Mouse (Mus musculus) ES-Bruce4 (cell line): ENCODE results near the gene Phactr1. TPM values are rescaled to one million over a fixed set of nuclear protein-coding genes. Genes with fewer than 3 reads are reported as not detected.

Experiments
- H3K27ac ChIP-seq: 2 replicates; pipeline ENCODE4 v1.5.1; 2012; ENCODE audit warnings: low read length, inconsistent platforms; ENCODE audit not compliant: insufficient read depth
- H3K27me3 ChIP-seq: 2 replicates; pipeline ENCODE4 v1.6.1; 2012; ENCODE audit warnings: mild to moderate bottlenecking, low read length, inconsistent platforms; ENCODE audit not compliant: control insufficient read depth, poor library complexity, insufficient read depth, severe bottlenecking
- H3K36me3 ChIP-seq: 2 replicates; pipeline ENCODE4 v1.6.1; 2012; ENCODE audit warnings: inconsistent platforms, mild to moderate bottlenecking, low read length, moderate library complexity; ENCODE audit not compliant: control insufficient read depth, poor library complexity, insufficient read depth, severe bottlenecking
- H3K4me1 ChIP-seq: one replicate; pipeline ENCODE4 v1.8.1; 2011; ENCODE audit warnings: low read length; ENCODE audit not compliant: control insufficient read depth, insufficient read depth
- H3K4me3 ChIP-seq: 2 replicates; pipeline ENCODE4 v1.5.1; 2011; ENCODE audit warnings: low read depth, mild to moderate bottlenecking, low read length
- H3K9ac ChIP-seq: 2 replicates; pipeline ENCODE4 v1.6.1; 2012; ENCODE audit warnings: low read depth, mild to moderate bottlenecking, inconsistent platforms; ENCODE audit not compliant: poor library complexity, severe bottlenecking
- H3K9me3 ChIP-seq: replicated peaks from 2 replicates; pipeline ENCODE4 v1.6.1; 2012; ENCODE audit warnings: mild to moderate bottlenecking, low read length, inconsistent platforms; ENCODE audit not compliant: control insufficient read depth, poor library complexity, insufficient read depth, severe bottlenecking
- CTCF ChIP-seq: IDR thresholded peaks from one replicate; pipeline ENCODE4 v1.8.1; 2011; ENCODE audit warnings: low read depth, low read length
- EP300 ChIP-seq: IDR thresholded peaks from 2 replicates; pipeline ENCODE4 v1.6.1; 2011; ENCODE audit warnings: low read depth, low read length; ENCODE audit not compliant: insufficient read depth
- POLR2A ChIP-seq: IDR thresholded peaks from one replicate; pipeline ENCODE4 v1.8.1; 2011; ENCODE audit warnings: low read length; ENCODE audit not compliant: insufficient read depth
- polyA plus RNA-seq: library from polyadenylated mRNA; stranded (reverse); fragments of >200 nt; gene quantifications from 2 replicates; pipeline ENCODE4 v1.2.4, GENCODE M21; 2011; ENCODE audit warnings: low read depth; ENCODE audit not compliant: missing spikeins, insufficient read depth, insufficient read length

The Phactr1 gene
- polyA plus RNA-seq, 1 experiment: 0.96 TPM

- Histone ChIP-seq H3K27ac (no peak overlapping the region), H3K4me1 (no peaks in the 10 kb centered on the region), H3K4me3 (no peak overlapping the region), H3K9me3 (no peaks in the 10 kb centered on the region), H3K36me3 (no peaks in the 10 kb centered on the region), H3K27me3 (no peaks in the 10 kb centered on the region), H3K9ac (no peak overlapping the region)
- TF ChIP-seq CTCF (peak; percentile 69), POLR2A (no peak), EP300 (no peak)
Measured at GRCm38 (mm10) chr13:43173262-43173661, 492.8 kb downstream of the Phactr1 start.

DNA sequence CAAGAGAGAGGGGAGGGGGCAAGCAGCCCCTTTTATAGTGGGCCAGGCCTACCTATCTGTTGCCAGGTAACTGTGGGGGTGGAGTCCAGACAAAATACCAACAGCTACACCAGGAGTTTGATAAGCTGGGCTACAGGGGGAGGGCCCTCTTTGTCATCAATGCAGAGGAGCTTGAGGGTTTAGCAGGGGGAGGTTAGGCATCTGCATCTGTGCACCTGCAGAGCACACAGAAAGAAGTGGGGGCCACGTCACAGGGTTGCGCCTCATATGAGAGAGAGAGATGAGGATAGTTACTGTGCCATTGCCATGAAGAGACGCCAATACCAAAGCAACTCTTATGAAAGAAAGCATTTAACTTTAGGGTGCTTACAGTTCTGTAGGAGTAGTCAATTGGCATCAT lies 496.3 kb downstream of the Phactr1 start:
- Histone ChIP-seq H3K27ac (no peak overlapping the region), H3K27me3 (no peaks in the 10 kb centered on the region), H3K4me3 (no peak overlapping the region), H3K9ac (no peak overlapping the region), H3K4me1 (no peaks in the 10 kb centered on the region), H3K36me3 (no peaks in the 10 kb centered on the region), H3K9me3 (no peaks in the 10 kb centered on the region)
- no peak for TF ChIP-seq CTCF
- no peak for TF ChIP-seq EP300
- TF ChIP-seq POLR2A: no peak

DNA sequence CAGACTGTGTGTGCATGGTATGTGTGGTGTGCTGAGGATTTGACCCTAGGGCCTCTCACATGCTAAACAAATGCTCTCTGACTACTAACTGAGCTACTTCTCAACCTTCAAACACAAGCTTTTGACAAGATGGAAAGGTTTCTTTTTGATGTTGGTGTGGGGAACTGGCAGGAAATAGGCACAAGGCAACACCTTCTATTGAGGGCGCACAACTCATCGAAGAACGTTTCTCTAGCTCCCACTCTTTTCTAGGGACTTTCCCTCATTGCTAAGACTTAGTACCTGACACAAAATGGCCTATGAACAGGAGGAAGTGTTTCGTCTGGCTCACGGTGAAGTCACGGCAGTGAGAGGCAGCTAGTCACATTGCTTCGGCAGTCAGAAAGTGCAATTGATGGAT lies 496.9 kb downstream of the Phactr1 start:
- no peak overlapping the region for H3K9ac ChIP-seq
- TF ChIP-seq POLR2A: no peak
- TF ChIP-seq EP300: no peak
- no peak for TF ChIP-seq CTCF
- H3K27me3 ChIP-seq: no peaks in the 10 kb centered on the region
- H3K36me3 ChIP-seq: no peaks in the 10 kb centered on the region
- no peak overlapping the region for H3K4me3 ChIP-seq
- no peaks in the 10 kb centered on the region for H3K9me3 ChIP-seq
- no peaks in the 10 kb centered on the region for H3K4me1 ChIP-seq
- H3K27ac ChIP-seq: no peak overlapping the region

DNA sequence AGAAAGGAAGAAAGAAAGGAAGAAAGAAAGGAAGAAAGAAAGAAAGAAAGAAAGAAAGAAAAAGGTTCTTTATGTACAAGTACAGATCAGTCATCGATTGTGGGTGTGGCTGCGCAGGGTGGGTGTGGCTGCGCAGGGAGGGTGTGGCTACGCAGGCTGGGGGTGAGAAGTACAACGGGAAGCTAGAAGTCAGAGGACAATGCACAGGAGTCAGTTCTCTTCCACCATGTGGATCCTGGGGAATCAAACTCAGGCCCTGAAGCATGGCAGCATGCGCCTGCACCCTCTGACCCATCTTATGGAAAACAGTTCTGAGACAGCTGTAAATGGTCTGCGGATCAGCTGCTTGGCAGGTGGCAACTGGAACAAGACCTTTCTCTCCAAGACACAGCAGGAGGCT lies 500.7 kb downstream of the Phactr1 start:
- TF ChIP-seq EP300 (no peak), CTCF (no peak), POLR2A (peak; percentile 40)
- H3K36me3 ChIP-seq: no peaks in the 10 kb centered on the region
- H3K9ac ChIP-seq: no peak overlapping the region
- 0 out of 2 replicates have a peak, but pooled peaks cover 3% of the 10 kb centered on the region for H3K9me3 ChIP-seq
- H3K27me3 ChIP-seq: no peaks in the 10 kb centered on the region
- peak overlapping the region; percentile 3; the same call in 1 of the 2 replicates for H3K4me3 ChIP-seq
- H3K4me1 ChIP-seq: no peaks in the 10 kb centered on the region
- H3K27ac ChIP-seq: no peak overlapping the region

- no peaks in the 10 kb centered on the region for H3K4me1 ChIP-seq
- TF ChIP-seq EP300 (no peak), CTCF (peak; percentile 76)
- no peak overlapping the region for H3K4me3 ChIP-seq
- no peaks in the 10 kb centered on the region for H3K36me3 ChIP-seq
- no peak overlapping the region for H3K27ac ChIP-seq
- no peaks in the 10 kb centered on the region for H3K27me3 ChIP-seq
- H3K9ac ChIP-seq: no peak overlapping the region
- H3K9me3 ChIP-seq: 0 out of 2 replicates have a peak, but pooled peaks cover 3% of the 10 kb centered on the region
Measured at GRCm38 (mm10) chr13:43182465-43183201, 502.2 kb downstream of the Phactr1 start.

DNA sequence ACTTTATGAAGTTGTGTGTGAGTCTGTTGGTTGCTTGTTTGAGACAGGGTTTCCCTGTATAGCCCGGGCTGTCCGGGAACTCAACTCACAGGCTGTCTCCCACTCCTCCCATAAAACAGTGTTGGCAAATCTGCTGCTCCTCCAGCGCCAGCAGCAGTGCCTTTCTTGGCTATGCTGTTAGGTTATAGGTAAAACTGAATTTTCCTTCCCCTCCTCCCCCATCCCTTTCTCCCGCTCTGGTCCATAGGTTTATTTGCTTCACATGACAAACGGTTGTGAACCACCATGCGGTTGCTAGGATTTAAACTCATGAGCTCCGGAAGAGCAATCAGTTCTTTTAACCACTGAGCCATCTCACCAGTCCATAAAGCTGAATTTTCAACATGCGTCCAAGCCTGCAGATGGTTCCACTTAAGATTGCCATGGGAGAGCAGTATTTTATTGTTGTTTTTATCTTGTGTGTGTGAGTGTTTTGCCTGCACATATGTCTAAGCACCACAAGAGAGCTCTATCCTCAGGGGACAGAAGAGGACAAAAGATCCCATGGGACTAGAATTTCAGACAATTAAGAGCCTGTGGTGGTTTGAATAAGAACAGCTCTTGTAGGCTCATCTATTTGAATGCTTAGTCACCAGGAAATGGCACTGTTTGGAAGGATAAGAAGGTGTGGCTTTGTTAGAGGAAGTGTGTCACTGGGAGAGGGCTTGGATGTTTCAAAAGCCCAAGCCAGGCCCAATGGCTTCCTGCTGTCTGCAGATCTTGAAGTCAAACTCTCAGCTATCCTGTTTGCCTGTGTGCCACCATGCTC lies 503.0 kb downstream of the Phactr1 start:
- Histone ChIP-seq H3K4me1 (no peaks in the 10 kb centered on the region), H3K27me3 (no peaks in the 10 kb centered on the region), H3K36me3 (no peaks in the 10 kb centered on the region), H3K4me3 (peak overlapping the region; percentile 22), H3K27ac (peak overlapping the region; percentile 87), H3K9ac (peak overlapping the region; percentile 24), H3K9me3 (0 out of 2 replicates have a peak, but pooled peaks cover 3% of the 10 kb centered on the region)
- TF ChIP-seq POLR2A: no peak
- 0 out of 2 replicates have a peak, but pooled peaks have one; percentile 30 for TF ChIP-seq EP300
- no peak for TF ChIP-seq CTCF
